Mouse (Mus musculus): ENCODE measurements around the gene Olfr1499. TPM values are rescaled to one million over a fixed set of nuclear protein-coding genes. Genes with fewer than 3 reads are reported as not detected.
"Not testable (repeated sequence)": the region's sequence is repeated elsewhere in the genome, so short reads cannot be mapped to it uniquely, and the experiment has no call there.

Olfr1499 gene
- total RNA-seq (2015) (not detected in 2 replicates), total RNA-seq (2017) (not detected in 2 replicates)

DNA sequence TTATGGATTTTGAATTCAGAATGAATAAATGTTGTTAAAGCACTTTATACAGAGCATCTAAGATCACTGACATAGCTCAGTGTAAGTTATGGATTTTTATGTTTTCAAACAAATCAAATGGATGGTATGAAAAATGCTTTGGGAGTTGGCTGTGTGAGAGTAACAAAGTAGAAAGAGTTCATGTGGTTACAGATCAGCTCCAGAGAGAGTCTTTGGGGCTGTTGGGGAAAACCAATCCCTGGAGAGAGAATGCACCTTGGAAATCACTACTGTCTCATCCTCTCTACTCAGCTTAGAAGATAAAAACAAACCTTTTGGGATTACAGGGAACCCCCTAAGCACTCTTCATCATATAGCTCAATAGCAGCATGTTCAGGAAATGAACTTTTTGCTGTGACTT is at the start of gene Olfr1499:
TSS of gene Olfr1499 (minus strand) at position 101 of the 400 bp plus-strand sequence.
- ATAC-seq (ENCODE audit: poor library complexity, severe bottlenecking), result no peak

DNA sequence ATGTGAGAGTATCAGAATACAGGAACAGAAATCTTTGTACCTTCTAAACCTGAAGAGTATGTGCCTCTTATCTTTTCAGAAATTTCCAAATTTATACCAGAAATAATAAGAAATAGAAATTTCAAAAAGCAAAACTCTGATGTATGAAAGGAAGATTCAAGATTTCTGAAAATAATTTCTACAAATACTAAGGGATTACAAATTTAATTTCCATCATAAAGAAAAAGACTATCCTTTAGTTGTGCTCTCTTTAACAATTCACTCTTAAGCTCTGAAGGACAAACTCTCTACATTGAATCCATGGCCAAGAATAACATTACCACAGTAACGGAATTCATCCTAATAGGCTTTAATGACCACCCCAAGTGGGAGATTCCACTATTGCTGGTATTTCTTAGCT is 42.2 kb upstream of the Olfr1499 start, which contains the start of gene Olfr1502:
TSS of gene Olfr1502 (plus strand) at position 301 of the 400 bp plus-strand sequence.
- no peak for ATAC-seq (ENCODE audit: poor library complexity, severe bottlenecking)

DNA sequence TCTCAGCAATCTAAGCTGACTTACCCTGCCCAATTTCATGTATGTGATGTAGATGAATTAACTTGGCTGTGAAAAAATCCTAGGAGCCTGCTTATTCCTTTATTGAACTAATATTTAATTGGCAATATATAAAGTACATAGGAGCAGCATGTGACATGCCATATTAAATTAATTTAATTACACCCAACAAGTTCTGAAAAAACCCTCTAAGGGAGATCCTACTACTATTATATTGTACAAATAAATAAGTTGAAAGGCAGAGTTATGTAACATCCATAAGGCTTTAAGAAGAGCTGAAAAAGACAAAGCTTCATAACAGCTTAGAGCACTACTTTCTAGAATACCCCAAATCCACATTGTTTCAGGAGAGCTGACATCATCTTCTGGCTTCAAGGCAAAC is 31.3 kb upstream of the Olfr1499 start, which contains the start of gene Olfr1501:
TSS of gene Olfr1501 (minus strand) at position 101 of the 400 bp plus-strand sequence.
- not testable (repeated sequence) for ATAC-seq (ENCODE audit: poor library complexity, severe bottlenecking)

- no peak for ATAC-seq (ENCODE audit: poor library complexity, severe bottlenecking)
Observed at GRCm38 (mm10) chr19:13830388-13830787, 11.1 kb upstream of the Olfr1499 start, which contains the start of gene Olfr1500. Gene Olfr1500, minus strand, starts transcription at chr19:13830488.

DNA sequence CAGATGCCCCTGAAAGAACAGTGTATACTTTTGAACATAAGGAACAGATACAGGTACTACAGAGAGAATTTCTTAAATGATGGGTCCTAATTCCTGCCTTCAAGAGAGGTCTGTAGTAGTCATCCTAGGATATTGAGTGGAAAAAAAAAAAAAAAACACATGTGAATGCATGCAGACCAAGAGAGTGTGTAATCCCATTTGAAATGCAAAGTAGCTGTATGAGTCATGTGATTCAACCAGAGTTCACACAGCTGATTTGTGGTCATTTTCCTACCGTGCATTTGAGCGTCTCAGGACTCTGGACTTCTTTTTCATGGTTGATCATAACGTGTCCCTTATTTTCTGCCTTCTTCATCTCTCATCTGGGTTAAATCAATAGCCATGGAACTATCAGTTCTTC is 9.2 kb upstream of the Olfr1499 start:
- ATAC-seq (ENCODE audit: poor library complexity, severe bottlenecking), result no peak

DNA sequence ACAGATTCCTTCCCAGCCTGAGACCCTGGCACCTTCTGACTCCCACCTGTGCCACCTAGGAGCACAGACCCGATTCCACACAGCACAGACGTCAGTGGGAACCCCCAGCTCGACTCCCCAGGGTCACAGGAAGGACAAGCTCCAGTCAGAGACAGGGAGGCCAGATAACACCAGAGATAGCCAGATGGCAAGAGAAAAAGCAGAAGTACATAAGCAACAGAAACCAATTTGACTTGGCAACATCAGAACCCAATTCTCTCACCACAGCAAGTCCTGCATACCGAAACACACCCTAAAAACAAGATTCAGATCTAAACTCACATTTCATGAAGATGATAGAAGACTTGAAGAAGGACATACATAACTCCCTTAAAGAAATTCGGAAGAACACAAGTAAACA is 1.6 kb upstream of the Olfr1499 start:
- ATAC-seq (ENCODE audit: poor library complexity, severe bottlenecking), result no peak

DNA sequence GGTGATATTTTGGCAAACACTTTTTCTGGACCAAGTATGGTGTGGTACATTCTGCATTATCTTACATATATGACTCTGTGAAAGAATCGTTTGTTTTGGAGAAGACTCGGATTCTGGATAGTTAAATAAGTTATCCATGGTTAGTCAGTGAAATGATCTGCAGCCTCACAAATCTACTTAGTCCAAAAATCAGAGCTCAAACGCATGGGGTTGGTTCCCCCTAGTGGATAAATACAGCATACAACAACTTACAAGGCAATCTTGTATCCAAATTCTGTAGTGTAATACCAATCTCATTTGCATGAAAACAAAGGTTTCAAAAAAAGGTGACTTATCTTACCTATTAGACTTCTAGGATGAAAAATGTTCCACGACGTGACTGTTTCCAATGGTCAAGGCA is 420 bp downstream of the Olfr1499 start:
- no peak for ATAC-seq (ENCODE audit: poor library complexity, severe bottlenecking)

DNA sequence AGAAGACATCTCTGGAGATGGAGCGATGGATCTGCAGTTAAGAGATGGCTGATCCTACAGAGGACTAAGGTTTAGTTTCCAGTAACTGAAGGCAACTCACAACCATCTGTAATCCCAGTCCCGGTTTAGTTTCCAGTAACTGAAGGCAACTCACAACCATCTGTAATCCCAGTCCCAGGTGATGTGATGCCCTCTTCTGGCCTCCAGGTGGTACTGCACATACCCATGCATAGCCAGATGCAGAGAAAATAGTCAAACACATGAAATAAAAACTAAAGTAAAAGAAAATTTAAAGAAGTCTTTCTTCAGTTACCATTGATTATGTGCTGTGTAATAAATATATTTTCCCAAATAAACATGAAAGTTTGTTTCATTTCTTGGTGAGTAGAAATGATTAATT is 6.4 kb downstream of the Olfr1499 start:
- ATAC-seq (ENCODE audit: poor library complexity, severe bottlenecking), result no peak

- ATAC-seq (ENCODE audit: poor library complexity, severe bottlenecking), result not testable (repeated sequence)
Observed at GRCm38 (mm10) chr19:13805486-13805885, 13.8 kb downstream of the Olfr1499 start.

- ATAC-seq (ENCODE audit: poor library complexity, severe bottlenecking), result no peak
Observed at GRCm38 (mm10) chr19:13798102-13798501, 21.1 kb downstream of the Olfr1499 start, which contains the start of gene Olfr1497. Gene Olfr1497, minus strand, starts transcription at chr19:13798202.

- ATAC-seq (ENCODE audit: poor library complexity, severe bottlenecking), result no peak
Observed at GRCm38 (mm10) chr19:13777578-13777977, 41.7 kb downstream of the Olfr1499 start, which contains the start of gene Olfr1496. Gene Olfr1496, plus strand, starts transcription at chr19:13777878.

GRCm38 (mm10) chr19:13768565-13769276 is 50.5 kb downstream of the Olfr1499 start:
- ATAC-seq (ENCODE audit: poor library complexity, severe bottlenecking), result no peak

DNA sequence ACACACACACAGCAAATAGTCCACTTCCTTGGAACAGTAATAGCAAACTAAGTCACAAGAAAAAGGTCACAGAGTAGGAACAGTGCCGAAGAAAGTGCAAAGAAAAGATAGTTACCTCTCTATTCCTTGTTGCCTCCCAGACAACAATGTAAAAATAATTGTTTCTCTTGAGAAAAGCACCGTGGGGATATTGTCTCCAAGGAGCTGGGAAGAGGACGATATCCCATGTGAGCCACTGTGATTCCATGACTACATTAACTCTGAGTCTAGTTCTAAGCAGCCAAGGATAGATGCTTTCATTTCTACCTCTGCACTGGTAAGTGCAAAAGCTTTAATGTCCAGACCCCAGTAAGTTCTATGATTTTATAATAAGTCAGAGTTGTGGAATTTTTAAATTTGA is 54.9 kb downstream of the Olfr1499 start, which contains the start of gene Olfr1495:
TSS of gene Olfr1495 (plus strand) at position 301 of the 400 bp plus-strand sequence.
- no peak for ATAC-seq (ENCODE audit: poor library complexity, severe bottlenecking)

Other genes with a start within 250 kb of the Olfr1499 start
- gene Olfr1484, start 235.9 kb downstream of the Olfr1499 start, total RNA-seq (2015), result not detected in 2 replicates
- gene Olfr1484, start 235.9 kb downstream of the Olfr1499 start, total RNA-seq (2017), result not detected in 2 replicates
- gene Olfr1487, start 202.1 kb downstream of the Olfr1499 start, total RNA-seq (2015), result not detected in 2 replicates
- gene Olfr1487, start 202.1 kb downstream of the Olfr1499 start, total RNA-seq (2017), result not detected in 2 replicates
- not detected in 2 replicates for gene Olfr1489, start 187.8 kb downstream of the Olfr1499 start, total RNA-seq (2015)
- not detected in 2 replicates for gene Olfr1489, start 187.8 kb downstream of the Olfr1499 start, total RNA-seq (2017)
- not detected in 2 replicates for gene Olfr1490, start 168.4 kb downstream of the Olfr1499 start, total RNA-seq (2015)
- gene Olfr1490, start 168.4 kb downstream of the Olfr1499 start, total RNA-seq (2017), result not detected in 2 replicates
- not detected in 2 replicates for gene Olfr1491, start 122.2 kb downstream of the Olfr1499 start, total RNA-seq (2015)
- gene Olfr1491, start 122.2 kb downstream of the Olfr1499 start, total RNA-seq (2017), result not detected in 2 replicates
- not detected in 2 replicates for gene Olfr1493-ps1, start 96.2 kb downstream of the Olfr1499 start, total RNA-seq (2015)
- not detected in 2 replicates for gene Olfr1493-ps1, start 96.2 kb downstream of the Olfr1499 start, total RNA-seq (2017)
- gene Olfr1494, start 79.7 kb downstream of the Olfr1499 start, total RNA-seq (2015), result not detected in 2 replicates
- gene Olfr1494, start 79.7 kb downstream of the Olfr1499 start, total RNA-seq (2017), result not detected in 2 replicates
- not detected in 2 replicates for gene Olfr1495, start 54.8 kb downstream of the Olfr1499 start, total RNA-seq (2015)
- not detected in 2 replicates for gene Olfr1495, start 54.8 kb downstream of the Olfr1499 start, total RNA-seq (2017)
- not detected in 2 replicates for gene Olfr1496, start 41.6 kb downstream of the Olfr1499 start, total RNA-seq (2015)
- not detected in 2 replicates for gene Olfr1496, start 41.6 kb downstream of the Olfr1499 start, total RNA-seq (2017)
- gene Olfr1497, start 21.2 kb downstream of the Olfr1499 start, total RNA-seq (2015), result not detected in 2 replicates
- not detected in 2 replicates for gene Olfr1497, start 21.2 kb downstream of the Olfr1499 start, total RNA-seq (2017)
- gene Olfr1500, start 11.0 kb upstream of the Olfr1499 start, total RNA-seq (2015), result not detected in 2 replicates
- not detected in 2 replicates for gene Olfr1500, start 11.0 kb upstream of the Olfr1499 start, total RNA-seq (2017)
- gene Olfr1501, start 31.2 kb upstream of the Olfr1499 start, total RNA-seq (2015), result not detected in 2 replicates
- gene Olfr1501, start 31.2 kb upstream of the Olfr1499 start, total RNA-seq (2017), result not detected in 2 replicates
- gene Olfr1502, start 42.3 kb upstream of the Olfr1499 start, total RNA-seq (2015), result not detected in 2 replicates
- gene Olfr1502, start 42.3 kb upstream of the Olfr1499 start, total RNA-seq (2017), result not detected in 2 replicates
- gene Olfr1504, start 78.5 kb upstream of the Olfr1499 start, total RNA-seq (2015), result not detected in 2 replicates
- not detected in 2 replicates for gene Olfr1504, start 78.5 kb upstream of the Olfr1499 start, total RNA-seq (2017)
- not detected in 2 replicates for gene Olfr1505, start 94.1 kb upstream of the Olfr1499 start, total RNA-seq (2015)
- gene Olfr1505, start 94.1 kb upstream of the Olfr1499 start, total RNA-seq (2017), result not detected in 2 replicates

Measured in megakaryocyte, adult 5-6 weeks (primary cell).